8 mouse cellular contexts compared by ENCODE assay signal in genomic region chr2:69584117-69584933, GRCm38 (mm10). TPM values are rescaled to one million over a fixed set of nuclear protein-coding genes. Genes with fewer than 3 reads are reported as not detected.
DNase-seq lines count a peak whose midpoint lies in the region; ATAC-seq lines count a peak whose summit lies in the region.

No protein-coding gene starts in this region.

- H3K4me3 ChIP-seq in hindbrain, embryonic 11.5 days (ENCODE audit: low read depth, low read length), result peak overlapping the region; percentile 75
- peak overlapping the region; percentile 63 for H3K4me3 ChIP-seq in midbrain, embryonic 15.5 days

- H3K27me3 ChIP-seq in hindbrain, embryonic 11.5 days (ENCODE audit: control insufficient read depth, insufficient read depth, low read length), result peaks cover 20% of the 10 kb centered on the region
- H3K27me3 ChIP-seq in midbrain, embryonic 15.5 days (replicated peaks), result peaks cover 37% of the 10 kb centered on the region

- H3K9me3 ChIP-seq in hindbrain, embryonic 11.5 days (ENCODE audit: control insufficient read depth, low read length), result no peaks in the 10 kb centered on the region
- H3K9me3 ChIP-seq in midbrain, embryonic 15.5 days, result no peaks in the 10 kb centered on the region

- intact Hi-C loops in heart, postnatal 25 days (cut with DNase I), result no loop called here

- no peak overlapping the region; the same call in 1 of the 2 replicates for H3K9ac ChIP-seq in hindbrain, embryonic 11.5 days (ENCODE audit: low read depth, low read length)
- H3K9ac ChIP-seq in midbrain, embryonic 15.5 days, result no peak overlapping the region

- H3K4me1 ChIP-seq in hindbrain, embryonic 11.5 days (replicated peaks; ENCODE audit: control insufficient read depth, insufficient read depth, low read length), result peaks cover 7% of the 10 kb centered on the region
- H3K4me1 ChIP-seq in midbrain, embryonic 15.5 days, result peaks cover 38% of the 10 kb centered on the region

- H3K36me3 ChIP-seq in hindbrain, embryonic 11.5 days (ENCODE audit: control insufficient read depth, insufficient read depth, low read length), result no peaks in the 10 kb centered on the region
- no peaks in the 10 kb centered on the region for H3K36me3 ChIP-seq in midbrain, embryonic 15.5 days (replicated peaks)

- WGBS in hindbrain, embryonic 11.5 days, result 7% methylated on average over 20 of the region's 20 CpGs
- 1% methylated on average over 20 of the region's 20 CpGs for WGBS in midbrain, embryonic 15.5 days

- no peak overlapping the region for H3K27ac ChIP-seq in hindbrain, embryonic 11.5 days (ENCODE audit: low read depth, low read length)
- no peak overlapping the region for H3K27ac ChIP-seq in midbrain, embryonic 15.5 days

- DNase-seq in heart, adult 11 months, result peak; percentile 73
- no peak for DNase-seq in heart, postnatal 25 days (ENCODE audit: low spot score)
- DNase-seq in embryo, embryonic 10 days (ENCODE audit: low spot score), result peak; percentile 65
- peak; percentile 54 for DNase-seq in hindbrain, embryonic 11.5 days (ENCODE audit: low spot score)
- DNase-seq in cerebellum, adult 9-11 months, result no peak
- DNase-seq in adrenal gland, postnatal 10 days, result no peak
- DNase-seq in thymus, postnatal 0 days (ENCODE audit: low spot score), result no peak

- H3K4me2 ChIP-seq in hindbrain, embryonic 11.5 days (replicated peaks; ENCODE audit: low read depth, low read length), result peak overlapping the region; percentile 27
- H3K4me2 ChIP-seq in midbrain, embryonic 15.5 days, result peak overlapping the region; percentile 99

- ATAC-seq in hindbrain, embryonic 11.5 days (ENCODE audit: low FRiP score), result no peak
- ATAC-seq in midbrain, embryonic 15.5 days (replicated peaks), result no peak; the same call in 1 of the 2 replicates

RNA-seq across cellular contexts. Expression of gene Lrp2, which starts 1.5 kb away (rescaled TPM):
- total RNA-seq in heart, postnatal 25 days (2021), result 1 to 10 TPM; 1.1 to 1.4 TPM
- 2.7 and 2.9 TPM in 2 replicates for polyA plus RNA-seq in hindbrain, embryonic 11.5 days (2014; fragmentation: Nextera tagmentation; extraction: Ambion mirVana)
- polyA plus RNA-seq in midbrain, embryonic 15.5 days (2015; fragmentation: Nextera tagmentation; extraction: Ambion mirVana), result 1.2 TPM in 2 replicates
- 1 to 10 TPM in 1 of 2 experiments, under 1 TPM in 1; 0.75 to 1.1 TPM for total RNA-seq in adrenal gland, postnatal 10 days (2021)
- 0.05 and 0.08 TPM in 2 replicates for polyA plus RNA-seq in thymus, postnatal 0 days (2015; fragmentation: Nextera tagmentation; extraction: Ambion mirVana)

Comparison
In these comparisons a context has a peak if more than half of its experiments do, and no peak if none do; other contexts are left out.
1. DNase-seq: peak in heart, adult 11 months (single experiment), embryo, embryonic 10 days (single experiment) and hindbrain, embryonic 11.5 days (single experiment); none in heart, postnatal 25 days (single experiment), cerebellum, adult 9-11 months (single experiment), adrenal gland, postnatal 10 days (single experiment) and thymus, postnatal 0 days (single experiment).